Mouse (Mus musculus): Measurements from ENCODE around the gene Plekhh2.

Gene Plekhh2

GRCm38 (mm10) chr17:84573305-84573704 lies 61.6 kb downstream of the Plekhh2 start:
- no peak for DNase-seq (ENCODE audit: low read depth, low spot score)

GRCm38 (mm10) chr17:84573940-84574339 lies 62.2 kb downstream of the Plekhh2 start:
- no peak for DNase-seq (ENCODE audit: low read depth, low spot score)

GRCm38 (mm10) chr17:84575108-84575507 lies 63.4 kb downstream of the Plekhh2 start:
- no peak for DNase-seq (ENCODE audit: low read depth, low spot score)

- no peak for DNase-seq (ENCODE audit: low read depth, low spot score)
These were observed 65.1 kb downstream of the Plekhh2 start for GRCm38 (mm10) chr17:84576621-84577293.

- DNase-seq (ENCODE audit: low read depth, low spot score): peak; percentile 3
These were observed 67.6 kb downstream of the Plekhh2 start for GRCm38 (mm10) chr17:84579249-84579648.

GRCm38 (mm10) chr17:84579817-84580216 lies 68.1 kb downstream of the Plekhh2 start:
- no peak for DNase-seq (ENCODE audit: low read depth, low spot score)

GRCm38 (mm10) chr17:84580821-84581220 lies 69.1 kb downstream of the Plekhh2 start:
- no peak for DNase-seq (ENCODE audit: low read depth, low spot score)

- no peak for DNase-seq (ENCODE audit: low read depth, low spot score)
These were observed 70.2 kb downstream of the Plekhh2 start for GRCm38 (mm10) chr17:84581740-84582414.

- no peak for DNase-seq (ENCODE audit: low read depth, low spot score)
These were observed 72.4 kb downstream of the Plekhh2 start for GRCm38 (mm10) chr17:84584107-84584506.

- no peak for DNase-seq (ENCODE audit: low read depth, low spot score)
These were observed 73.4 kb downstream of the Plekhh2 start for GRCm38 (mm10) chr17:84585104-84585503.

- DNase-seq (ENCODE audit: low read depth, low spot score): no peak
These were observed 78.4 kb downstream of the Plekhh2 start for GRCm38 (mm10) chr17:84590065-84590464.

- DNase-seq (ENCODE audit: low read depth, low spot score): no peak
These were observed 79.9 kb downstream of the Plekhh2 start for GRCm38 (mm10) chr17:84591431-84592150.

- no peak for DNase-seq (ENCODE audit: low read depth, low spot score)
These were observed 84.3 kb downstream of the Plekhh2 start for GRCm38 (mm10) chr17:84596015-84596441.

GRCm38 (mm10) chr17:84596501-84596900 lies 84.8 kb downstream of the Plekhh2 start:
- DNase-seq (ENCODE audit: low read depth, low spot score): no peak

- DNase-seq (ENCODE audit: low read depth, low spot score): no peak
These were observed 86.2 kb downstream of the Plekhh2 start for GRCm38 (mm10) chr17:84597859-84598258.

GRCm38 (mm10) chr17:84598928-84599327 lies 87.2 kb downstream of the Plekhh2 start:
- no peak for DNase-seq (ENCODE audit: low read depth, low spot score)

GRCm38 (mm10) chr17:84600051-84600983 lies 88.6 kb downstream of the Plekhh2 start:
- no peak for DNase-seq (ENCODE audit: low read depth, low spot score)

- no peak for DNase-seq (ENCODE audit: low read depth, low spot score)
These were observed 90.1 kb downstream of the Plekhh2 start for GRCm38 (mm10) chr17:84601805-84602204.

- no peak for DNase-seq (ENCODE audit: low read depth, low spot score)
These were observed 91.5 kb downstream of the Plekhh2 start for GRCm38 (mm10) chr17:84603202-84603627.

- no peak for DNase-seq (ENCODE audit: low read depth, low spot score)
These were observed 92.2 kb downstream of the Plekhh2 start for GRCm38 (mm10) chr17:84603709-84604420.

- no peak for DNase-seq (ENCODE audit: low read depth, low spot score)
These were observed 95.3 kb downstream of the Plekhh2 start for GRCm38 (mm10) chr17:84606976-84607375.

Data from A20 (cell line).